Mouse (Mus musculus) intestine, postnatal 0 days (tissue): Measurements from ENCODE around the gene Sptbn4. TPM values are rescaled to one million over a fixed set of nuclear protein-coding genes. Genes with fewer than 3 reads are reported as not detected.
A peak's percentile ranks its signal among the peaks of the same experiment; 100 is the strongest.

Source experiments
- ATAC-seq: fragments of 200-750 bp; cut with Nextera tagmentation; 2 replicates; pipeline ENCODE4 v1.8.0; 2017; ENCODE audit warnings: mild to moderate bottlenecking, moderate TSS enrichment, moderate library complexity
- H3K27ac ChIP-seq: fragments of 300-500 bp; sonication (generic); 2 replicates; pipeline ENCODE4 v1.5.1; 2014; ENCODE audit warnings: mild to moderate bottlenecking, low read depth, low read length, moderate library complexity
- H3K27me3 ChIP-seq: fragments of 300-500 bp; sonication (generic); replicated peaks from 2 replicates; pipeline ENCODE4 v1.6.1; 2014; ENCODE audit warnings: low read length, mixed read lengths; ENCODE audit not compliant: control insufficient read depth, insufficient read depth
- H3K36me3 ChIP-seq: fragments of 300-500 bp; sonication (generic); 2 replicates; pipeline ENCODE4 v1.6.1; 2014; ENCODE audit warnings: mild to moderate bottlenecking, moderate library complexity; ENCODE audit not compliant: control insufficient read depth, insufficient read depth
- H3K4me1 ChIP-seq: fragments of 300-500 bp; sonication (generic); replicated peaks from 2 replicates; pipeline ENCODE4 v1.6.1; 2014; ENCODE audit warnings: antibody characterized with exemption, low read length, mixed read lengths; ENCODE audit not compliant: control insufficient read depth, insufficient read depth
- H3K4me2 ChIP-seq: fragments of 300-500 bp; sonication (generic); replicated peaks from 2 replicates; pipeline ENCODE4 v1.6.1; 2014; ENCODE audit warnings: low read depth, mild to moderate bottlenecking, moderate library complexity
- H3K4me3 ChIP-seq: fragments of 300-500 bp; sonication (generic); 2 replicates; pipeline ENCODE4 v1.5.1; 2014; ENCODE audit warnings: low read depth, low read length
- H3K9ac ChIP-seq: fragments of 300-500 bp; sonication (generic); 2 replicates; pipeline ENCODE4 v1.6.1; 2014; ENCODE audit warnings: mild to moderate bottlenecking, low read depth, low read length
- H3K9me3 ChIP-seq: fragments of 300-500 bp; sonication (generic); 2 replicates; pipeline ENCODE4 v1.6.1; 2016; ENCODE audit warnings: mixed run types; ENCODE audit not compliant: control insufficient read depth
- CTCF ChIP-seq: sonication (generic); IDR thresholded peaks from 2 replicates; pipeline ENCODE4 v1.5.1; 2016; ENCODE audit warnings: low read depth, mild to moderate bottlenecking, control low read depth, antibody characterized with exemption, moderate library complexity
- WGBS: fragments of 180-500 bp; shearing (Covaris S2); extraction: QIAGEN DNeasy Blood & Tissue Kit; methylation state at CpG from one replicate; pipeline ENCODE4 v1.1.7; 2014; 5-methylcytosine and 5-hydroxymethylcytosine counted together
- polyA plus RNA-seq: library from polyadenylated mRNA; unstranded; fragments of >200 nt; fragmentation: Nextera tagmentation; extraction: Ambion mirVana; gene quantifications from 2 replicates; pipeline ENCODE4 v1.2.1, GENCODE M21; 2015

The Sptbn4 gene
- polyA plus RNA-seq, 1 experiment from 2014 or later, result 0.17 TPM

DNA sequence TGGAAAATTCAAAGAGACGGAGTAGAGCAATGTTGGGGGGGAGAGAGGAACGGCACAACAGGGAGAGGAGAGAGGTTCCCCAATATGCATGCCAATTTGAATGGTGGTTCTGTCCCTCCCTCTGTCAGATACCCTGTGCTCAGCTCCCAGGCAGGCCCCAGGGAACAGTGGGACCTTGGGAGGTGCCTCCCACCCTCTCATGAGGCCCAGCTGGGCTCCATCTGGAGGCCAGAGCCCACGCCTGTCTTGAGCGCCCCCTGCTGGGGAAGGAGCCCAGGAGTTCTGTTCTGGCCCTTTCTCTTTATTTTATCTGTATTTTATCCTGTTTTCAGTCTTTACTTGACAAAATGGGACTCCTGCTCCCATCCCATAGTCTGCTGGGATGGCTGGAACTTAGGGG is 62.8 kb downstream of the Sptbn4 start:
- Histone ChIP-seq H3K36me3 (no peaks in the 10 kb centered on the region), H3K4me1 (no peaks in the 10 kb centered on the region), H3K9me3 (no peaks in the 10 kb centered on the region), H3K9ac (no peak overlapping the region), H3K4me2 (no peak overlapping the region), H3K27ac (no peak overlapping the region), H3K27me3 (no peaks in the 10 kb centered on the region), H3K4me3 (no peak overlapping the region)
- ATAC-seq, result no peak
- TF ChIP-seq CTCF, result peak; percentile 87
- WGBS, result 45% methylated on average over 4 of the region's 4 CpGs

GRCm38 (mm10) chr7:27384134-27384533 is 63.4 kb downstream of the Sptbn4 start:
- no peak for ATAC-seq
- Histone ChIP-seq H3K36me3 (no peaks in the 10 kb centered on the region), H3K9me3 (no peaks in the 10 kb centered on the region), H3K4me1 (no peaks in the 10 kb centered on the region), H3K9ac (no peak overlapping the region), H3K4me2 (no peak overlapping the region), H3K27me3 (no peaks in the 10 kb centered on the region), H3K27ac (no peak overlapping the region), H3K4me3 (no peak overlapping the region)
- TF ChIP-seq CTCF, result no peak
- 78% methylated on average over 5 of the region's 5 CpGs for WGBS

DNA sequence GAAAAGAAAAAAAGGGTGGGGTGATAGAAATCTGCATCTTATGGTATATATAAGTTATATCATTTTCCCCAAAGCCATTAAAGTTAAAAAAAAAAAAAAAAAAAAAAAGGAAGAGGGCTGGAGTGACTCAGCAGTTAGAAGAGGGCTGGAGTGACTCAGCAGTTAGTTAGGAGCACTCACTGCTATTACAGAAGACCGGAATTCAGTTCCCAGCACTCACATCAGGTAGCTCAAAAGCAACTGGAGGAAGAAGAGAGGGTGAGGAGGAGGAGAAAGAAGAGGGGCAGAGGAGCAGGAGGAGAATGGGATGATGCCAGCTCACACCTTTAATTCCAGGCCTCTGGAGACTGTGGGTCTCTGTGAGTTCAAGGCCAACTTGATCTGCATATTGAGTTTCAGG is 64.3 kb downstream of the Sptbn4 start:
- H3K27me3 ChIP-seq, result no peaks in the 10 kb centered on the region
- 79% methylated on average over 1 of the region's 1 CpGs for WGBS
- H3K27ac ChIP-seq, result no peak overlapping the region
- no peak overlapping the region for H3K4me3 ChIP-seq
- TF ChIP-seq CTCF, result no peak
- ATAC-seq, result no peak
- no peak overlapping the region for H3K4me2 ChIP-seq
- H3K9ac ChIP-seq, result no peak overlapping the region
- H3K36me3 ChIP-seq, result no peaks in the 10 kb centered on the region
- H3K9me3 ChIP-seq, result no peaks in the 10 kb centered on the region
- no peaks in the 10 kb centered on the region for H3K4me1 ChIP-seq

DNA sequence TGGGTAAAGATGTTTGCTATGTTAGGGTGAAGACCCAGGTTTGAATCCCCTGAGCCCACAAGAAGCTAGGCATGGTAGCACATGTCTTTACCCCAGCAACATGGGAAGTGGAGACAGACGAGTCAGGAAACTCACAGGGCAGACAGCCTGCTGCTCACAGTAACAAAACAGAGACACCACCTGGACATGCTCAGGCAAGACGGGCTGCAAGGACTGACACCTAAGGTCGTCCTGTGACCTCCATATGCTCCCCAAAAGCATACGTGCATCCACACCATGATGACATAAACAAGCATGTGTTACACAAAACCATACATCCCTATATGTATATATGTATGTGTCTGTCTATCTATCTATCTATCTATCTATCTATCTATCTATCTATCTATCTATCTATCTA is 65.9 kb downstream of the Sptbn4 start:
- no peak overlapping the region for H3K27ac ChIP-seq
- H3K27me3 ChIP-seq, result peaks cover 9% of the 10 kb centered on the region; the same call in 1 of the 2 replicates
- TF ChIP-seq CTCF, result no peak
- H3K9ac ChIP-seq, result no peak overlapping the region
- no peak overlapping the region for H3K4me2 ChIP-seq
- no peaks in the 10 kb centered on the region for H3K4me1 ChIP-seq
- no peaks in the 10 kb centered on the region for H3K9me3 ChIP-seq
- H3K36me3 ChIP-seq, result no peaks in the 10 kb centered on the region
- ATAC-seq, result no peak
- H3K4me3 ChIP-seq, result no peak overlapping the region
- WGBS, result 49% methylated on average over 4 of the region's 4 CpGs

GRCm38 (mm10) chr7:27381009-27381408 is 66.5 kb downstream of the Sptbn4 start:
- no peaks in the 10 kb centered on the region for H3K4me1 ChIP-seq
- no peaks in the 10 kb centered on the region for H3K9me3 ChIP-seq
- no peak overlapping the region for H3K27ac ChIP-seq
- H3K4me3 ChIP-seq, result no peak overlapping the region
- TF ChIP-seq CTCF, result no peak
- H3K27me3 ChIP-seq, result peaks cover 15% of the 10 kb centered on the region; the same call in 1 of the 2 replicates
- H3K4me2 ChIP-seq, result no peak overlapping the region
- 12% methylated on average over 1 of the region's 1 CpGs for WGBS
- ATAC-seq, result no peak
- H3K9ac ChIP-seq, result no peak overlapping the region
- H3K36me3 ChIP-seq, result no peaks in the 10 kb centered on the region

DNA sequence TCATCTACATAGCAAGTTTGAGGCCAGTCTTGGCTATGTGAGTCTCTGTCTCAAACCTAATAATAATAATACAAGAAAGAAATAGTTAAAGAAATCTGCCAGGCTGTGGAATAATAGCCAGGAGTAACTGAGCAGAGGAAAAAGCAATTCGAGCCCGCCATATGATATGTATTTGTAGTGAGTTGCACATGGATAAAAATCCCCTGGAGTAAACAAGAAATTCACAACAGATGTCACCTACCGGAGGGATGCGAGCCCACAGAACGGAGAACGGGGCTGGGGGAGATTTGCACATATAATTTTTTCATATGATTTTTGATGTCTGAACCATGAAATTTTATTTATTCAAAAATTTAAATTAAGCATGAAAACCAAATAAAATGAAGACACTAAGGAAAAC is 67.7 kb downstream of the Sptbn4 start:
- no peak for ATAC-seq
- no peak overlapping the region for H3K27ac ChIP-seq
- TF ChIP-seq CTCF, result no peak
- H3K27me3 ChIP-seq, result peaks cover 24% of the 10 kb centered on the region
- 86% methylated on average over 6 of the region's 6 CpGs for WGBS
- no peaks in the 10 kb centered on the region for H3K4me1 ChIP-seq
- no peak overlapping the region for H3K4me3 ChIP-seq
- H3K9ac ChIP-seq, result no peak overlapping the region
- H3K9me3 ChIP-seq, result no peaks in the 10 kb centered on the region
- H3K36me3 ChIP-seq, result no peaks in the 10 kb centered on the region
- no peak overlapping the region for H3K4me2 ChIP-seq

DNA sequence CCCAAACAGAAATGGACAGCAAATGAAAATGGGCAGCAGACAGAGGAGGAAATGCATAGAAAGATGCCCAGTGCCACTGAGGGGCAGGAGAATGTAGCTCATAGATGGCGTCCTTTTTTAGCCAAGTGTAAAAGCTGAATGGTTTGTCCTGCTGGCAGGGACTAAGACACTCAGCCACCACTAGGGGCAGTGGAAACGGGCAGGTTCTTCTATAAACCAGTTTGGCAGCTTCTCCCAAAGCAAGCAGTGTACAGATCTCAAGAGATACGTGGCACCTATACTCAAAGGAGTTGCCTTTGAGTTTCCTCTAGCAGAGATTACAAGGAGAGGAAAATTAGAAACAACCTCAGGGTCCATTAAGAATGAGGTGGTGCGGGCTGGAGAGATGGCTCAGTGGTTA is 69.1 kb downstream of the Sptbn4 start:
- WGBS, result 12% methylated on average over 4 of the region's 4 CpGs
- ATAC-seq, result peak; percentile 64
- Histone ChIP-seq H3K27ac (no peak overlapping the region), H3K4me3 (no peak overlapping the region), H3K27me3 (peaks cover 35% of the 10 kb centered on the region), H3K4me1 (no peaks in the 10 kb centered on the region), H3K9me3 (no peaks in the 10 kb centered on the region), H3K4me2 (no peak overlapping the region), H3K9ac (no peak overlapping the region), H3K36me3 (no peaks in the 10 kb centered on the region)
- TF ChIP-seq CTCF, result peak; percentile 73
